In genomic region chr19:3574593-3575094, GRCm38 (mm10) we compare ENCODE assay signal across 8 mouse cellular contexts. TPM values are rescaled to one million over a fixed set of nuclear protein-coding genes. Genes with fewer than 3 reads are reported as not detected.
DNase-seq lines count a peak whose midpoint lies in the region; ATAC-seq and TF ChIP-seq lines count a peak whose summit lies in the region.

No protein-coding gene starts in this region.

- peak overlapping the region; percentile 88 for H3K9ac ChIP-seq in heart, embryonic 13.5 days
- H3K9ac ChIP-seq in heart, postnatal 0 days (replicated peaks; ENCODE audit: low read depth, low read length), result peak overlapping the region; percentile 95
- peak overlapping the region; percentile 96 for H3K9ac ChIP-seq in liver, embryonic 16.5 days (ENCODE audit: low read depth, low read length)

- H3K4me2 ChIP-seq in heart, embryonic 13.5 days, result peak overlapping the region; percentile 81
- peak overlapping the region; percentile 92 for H3K4me2 ChIP-seq in heart, postnatal 0 days (ENCODE audit: low read depth, low read length)
- H3K4me2 ChIP-seq in liver, embryonic 16.5 days (ENCODE audit: low read depth, low read length), result peak overlapping the region; percentile 61

- no peak for TF ChIP-seq CTCF in G1E (IDR thresholded peaks at IDR 0.05; ENCODE audit: low read depth, low read length)
- no peak for TF ChIP-seq CTCF in heart, postnatal 0 days (IDR thresholded peaks at IDR 0.05; ENCODE audit: low read depth)

- no peak for TF ChIP-seq EP300 in heart, postnatal 0 days (IDR thresholded peaks at IDR 0.05; ENCODE audit: low read depth)

- no peaks in the 10 kb centered on the region for H3K9me3 ChIP-seq in heart, embryonic 13.5 days
- no peaks in the 10 kb centered on the region for H3K9me3 ChIP-seq in G1E (replicated peaks)
- H3K9me3 ChIP-seq in heart, postnatal 0 days (replicated peaks; ENCODE audit: control insufficient read depth, low read length), result no peaks in the 10 kb centered on the region
- H3K9me3 ChIP-seq in liver, embryonic 16.5 days (replicated peaks; ENCODE audit: control insufficient read depth, low read length), result no peaks in the 10 kb centered on the region

- H3K27me3 ChIP-seq in heart, embryonic 13.5 days (replicated peaks), result no peaks in the 10 kb centered on the region
- peaks cover under 1% of the 10 kb centered on the region; the same call in 1 of the 2 replicates for H3K27me3 ChIP-seq in G1E (ENCODE audit: insufficient read depth, low read length)
- no peaks in the 10 kb centered on the region for H3K27me3 ChIP-seq in heart, postnatal 0 days (ENCODE audit: control insufficient read depth, insufficient read depth, low read length)
- no peaks in the 10 kb centered on the region for H3K27me3 ChIP-seq in liver, embryonic 16.5 days (ENCODE audit: control insufficient read depth, insufficient read depth, low read depth, low read length)

- H3K4me1 ChIP-seq in heart, embryonic 13.5 days, result peaks cover 54% of the 10 kb centered on the region
- H3K4me1 ChIP-seq in G1E (ENCODE audit: insufficient read depth, low read depth, low read length), result peaks cover 49% of the 10 kb centered on the region
- H3K4me1 ChIP-seq in heart, postnatal 0 days (ENCODE audit: control insufficient read depth, insufficient read depth), result peaks cover 39% of the 10 kb centered on the region
- H3K4me1 ChIP-seq in liver, embryonic 16.5 days (ENCODE audit: control insufficient read depth, low read depth, low read length), result peaks cover 32% of the 10 kb centered on the region

- no peak for DNase-seq in heart, adult 8-10 months (ENCODE audit: low spot score)
- no peak for DNase-seq in G1E (ENCODE audit: low spot score)
- no peak for DNase-seq in heart, postnatal 0 days (ENCODE audit: low spot score)
- DNase-seq in ovary, postnatal 14 days (ENCODE audit: low spot score), result no peak
- no peak for DNase-seq in layer of hippocampus, postnatal 14 days (ENCODE audit: low spot score in 2 of 2)
- no peak for DNase-seq in yolk sac, embryonic 10.5 days (ENCODE audit: low spot score)

- 4% methylated on average over 9 of the region's 9 CpGs for WGBS in heart, embryonic 13.5 days
- WGBS in heart, postnatal 0 days, result 1% methylated on average over 9 of the region's 9 CpGs
- 2% methylated on average over 9 of the region's 9 CpGs for WGBS in liver, embryonic 16.5 days (ENCODE audit: insufficient replicate concordance)

- peak overlapping the region; percentile 66 for H3K4me3 ChIP-seq in heart, embryonic 13.5 days
- H3K4me3 ChIP-seq in G1E (ENCODE audit: low read depth, low read length), result peak overlapping the region; percentile 88
- peak overlapping the region; percentile 95 for H3K4me3 ChIP-seq in heart, postnatal 0 days (ENCODE audit: low read depth, low read length)
- H3K4me3 ChIP-seq in liver, embryonic 16.5 days (ENCODE audit: low read depth, low read length), result peak overlapping the region; percentile 95

- ATAC-seq in heart, embryonic 13.5 days (ENCODE audit: extremely low read depth, insufficient number of reproducible peaks, low FRiP score, low TSS enrichment), result no peak
- ATAC-seq in G1E (ENCODE audit: extremely low read depth, insufficient number of reproducible peaks, low FRiP score, poor library complexity, severe bottlenecking), result no peak
- no peak for ATAC-seq in heart, postnatal 0 days (ENCODE audit: insufficient read depth, low read depth)
- ATAC-seq in liver, embryonic 16.5 days (ENCODE audit: low read depth), result no peak

- peak overlapping the region; percentile 95 for H3K27ac ChIP-seq in heart, embryonic 13.5 days (replicated peaks)
- peak overlapping the region; percentile 97 for H3K27ac ChIP-seq in heart, postnatal 0 days (ENCODE audit: low read depth)
- H3K27ac ChIP-seq in liver, embryonic 16.5 days (ENCODE audit: low read length), result peak overlapping the region; percentile 95

- H3K36me3 ChIP-seq in heart, embryonic 13.5 days, result 0 out of 2 replicates have a peak, but pooled peaks cover 3% of the 10 kb centered on the region
- peaks cover 16% of the 10 kb centered on the region for H3K36me3 ChIP-seq in G1E (replicated peaks)
- H3K36me3 ChIP-seq in heart, postnatal 0 days (replicated peaks; ENCODE audit: control insufficient read depth, insufficient read depth, low read length), result no peaks in the 10 kb centered on the region
- no peaks in the 10 kb centered on the region for H3K36me3 ChIP-seq in liver, embryonic 16.5 days (ENCODE audit: control insufficient read depth, insufficient read depth)

RNA-seq across cellular contexts. Expression of gene Ppp6r3, which starts 0.9 kb away (rescaled TPM):
- 42.0 and 46.1 TPM in 2 replicates for polyA plus RNA-seq in heart, embryonic 13.5 days (2015; fragmentation: Nextera tagmentation; extraction: Ambion mirVana)
- total RNA-seq in heart, adult 8-10 months (2022), result 10 to 100 TPM; 67.3 to 84.8 (median 74.2) TPM
- 109 and 115 TPM in 2 replicates for total RNA-seq in G1E (2014; fragmentation: Nextera tagmentation)
- total RNA-seq in G1E (2017), result 95.3 and 105 TPM in 2 replicates
- 59.5 and 84.7 TPM in 2 replicates for polyA plus RNA-seq in G1E (2012)
- 58.8 and 90.6 TPM in 2 replicates for total RNA-seq in heart, postnatal 0 days (2014; rRNA removed; ENCODE audit: low replicate concordance)
- 31.1 and 32.4 TPM in 2 replicates for polyA plus RNA-seq in heart, postnatal 0 days (2015; fragmentation: Nextera tagmentation; extraction: Ambion mirVana)
- polyA plus RNA-seq in liver, embryonic 16.5 days (2015; fragmentation: Nextera tagmentation; extraction: Ambion mirVana), result 23.9 and 24.6 TPM in 2 replicates
- 10 to 100 TPM; 84.7 to 87.9 TPM for total RNA-seq in layer of hippocampus, postnatal 14 days (2021)
